Mouse (Mus musculus): ENCODE results near the gene Rftn2.

DNA sequence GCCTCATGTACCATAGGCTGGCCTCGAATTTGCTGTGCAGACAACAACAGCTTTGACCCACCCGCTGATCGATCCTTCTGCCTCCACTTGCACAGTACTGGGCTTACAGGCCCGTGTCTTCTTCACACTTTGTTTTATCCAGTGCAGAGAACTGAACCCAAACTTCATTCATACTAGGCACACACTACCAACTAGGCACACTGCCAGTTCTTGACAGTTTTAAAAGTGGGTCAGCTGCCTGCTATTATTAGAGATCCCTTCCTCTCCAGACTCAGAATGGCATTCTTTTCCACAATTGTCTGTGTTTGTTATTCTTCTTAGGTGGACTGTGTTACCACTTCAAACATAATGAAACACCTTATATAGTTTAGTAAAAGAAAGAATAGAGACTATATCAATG is 5.2 kb downstream of the Rftn2 start:
- TF ChIP-seq CTCF (IDR thresholded peaks at IDR 0.05; ENCODE audit: low read depth) = no peak
- TF ChIP-seq EP300 (IDR thresholded peaks at IDR 0.05; ENCODE audit: low read depth) = 0 out of 2 replicates have a peak, but pooled peaks have one; percentile 25

Measured in heart, postnatal 0 days (tissue).